Mouse (Mus musculus): ENCODE data around the gene Homer2.

DNA sequence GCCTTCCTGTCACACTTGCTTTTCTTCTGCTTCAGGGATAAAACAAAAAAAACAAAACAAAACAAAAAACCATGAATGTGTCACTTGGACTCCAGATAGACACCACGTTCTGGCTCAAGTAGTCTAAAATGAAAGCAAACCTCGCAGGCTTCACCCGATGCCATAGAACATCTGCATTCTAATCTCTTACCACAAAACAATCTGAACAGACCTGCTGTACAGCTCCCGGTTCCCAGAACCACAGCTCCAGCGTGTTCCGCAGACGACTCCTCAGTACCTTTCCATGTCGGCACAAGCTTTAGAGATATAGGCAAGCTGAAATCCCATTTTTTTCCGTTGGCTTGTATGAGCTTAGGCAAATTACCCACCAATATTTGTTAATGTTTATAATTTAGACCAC, 22.5 kb upstream of the Homer2 start:
- no peak for TF ChIP-seq CTCF (IDR thresholded peaks at IDR 0.05; ENCODE audit: control insufficient read depth, insufficient read depth, insufficient read length)
- TF ChIP-seq MYOG (IDR thresholded peaks at IDR 0.05; ENCODE audit: control insufficient read depth, extremely low read depth, insufficient read length) = no peak
- no peak for TF ChIP-seq USF1 (IDR thresholded peaks at IDR 0.05; ENCODE audit: low read depth)
- TF ChIP-seq CEBPB (IDR thresholded peaks at IDR 0.05; ENCODE audit: low read depth) = no peak
- TF ChIP-seq MAX (IDR thresholded peaks at IDR 0.05) = no peak
- no peak for TF ChIP-seq MYOD1 (IDR thresholded peaks at IDR 0.05; ENCODE audit: control insufficient read depth, insufficient read length, low read depth)
